Mouse (Mus musculus): ENCODE data around the gene Fndc1.

GRCm38 (mm10) chr17:7821553-7822186 lies 5.4 kb downstream of the Fndc1 start:
- TF ChIP-seq POLR2A (IDR thresholded peaks at IDR 0.05; ENCODE audit: low read depth, low read length), result no peak
- peak; percentile 75 for TF ChIP-seq CTCF (IDR thresholded peaks at IDR 0.05; ENCODE audit: borderline replicate concordance, insufficient read depth, low read length)

Data from embryonic fibroblast, embryonic 13.5 days (primary cell).